Mouse (Mus musculus) cortical plate, adult 2 months (tissue): ENCODE results near the gene Khdc4.

Experiments used
- CTCF ChIP-seq: fragments of 200-500 bp; IDR thresholded peaks from 2 replicates; pipeline ENCODE4 v1.5.1; 2011; ENCODE audit warnings: mild to moderate bottlenecking, control low read depth, low read length; ENCODE audit not compliant: insufficient read depth; ENCODE audit errors: extremely low read depth
- POLR2A ChIP-seq: fragments of 200-500 bp; IDR thresholded peaks from 2 replicates; pipeline ENCODE4 v1.6.1; 2011; ENCODE audit warnings: mild to moderate bottlenecking, low read length, control low read depth; ENCODE audit not compliant: insufficient read depth; ENCODE audit errors: extremely low read depth

DNA sequence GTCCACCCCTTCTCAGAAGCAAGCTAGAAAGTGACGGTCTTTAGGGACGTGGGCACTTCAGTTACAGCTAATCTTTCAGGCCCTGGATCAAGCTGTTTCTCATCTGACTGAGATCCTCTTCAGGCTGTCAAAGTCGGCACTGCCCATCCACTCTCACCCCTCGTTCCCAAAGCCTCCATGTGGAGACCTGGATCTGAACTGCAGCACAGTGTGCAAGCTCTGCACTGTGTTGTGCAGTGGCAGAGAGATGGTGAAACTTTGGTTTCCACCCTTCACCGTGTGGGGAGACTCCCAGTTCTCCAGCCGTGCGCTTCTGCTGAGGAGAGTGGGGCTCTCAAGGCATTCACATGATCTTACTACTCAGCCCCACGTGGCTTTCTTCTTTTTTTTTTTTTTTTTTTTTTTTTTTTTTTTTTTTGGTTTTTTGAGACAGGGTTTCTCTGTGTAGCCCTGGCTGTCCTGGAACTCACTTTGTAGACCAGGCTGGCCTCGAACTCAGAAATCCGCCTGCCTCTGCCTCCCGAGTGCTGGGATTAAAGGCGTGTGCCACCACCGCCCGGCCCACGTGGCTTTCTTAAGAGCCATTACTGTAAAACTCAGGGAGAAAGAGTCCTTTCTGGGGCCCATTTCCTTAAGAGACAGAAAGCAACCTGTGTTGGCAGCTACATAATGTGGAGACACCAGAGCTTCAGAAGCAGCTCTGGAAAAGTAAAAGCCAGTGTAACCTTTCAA, 60.7 kb downstream of the Khdc4 start:
- TF ChIP-seq POLR2A (no peak), CTCF (no peak)
